Comparison of ENCODE assay signal across 16 mouse cellular contexts in the genomic region with DNA sequence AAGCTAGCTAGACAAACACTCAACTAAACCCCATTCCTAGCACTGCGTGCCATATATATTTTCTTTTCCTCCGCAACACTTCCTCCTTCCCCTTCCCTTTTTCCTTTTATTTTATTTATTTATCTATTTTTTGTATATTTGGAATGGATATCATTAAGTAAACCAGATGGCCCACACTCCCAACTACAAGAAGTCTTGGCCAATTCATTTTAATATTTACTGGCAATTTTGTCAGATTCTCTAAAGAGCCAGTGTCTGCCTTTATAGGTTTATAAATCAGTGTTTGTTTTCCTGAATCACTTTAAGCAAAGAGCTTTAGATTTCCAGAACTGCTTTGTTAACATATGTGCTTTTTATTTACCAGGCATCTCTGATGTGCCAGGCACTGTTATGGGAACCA. TPM values are rescaled to one million over a fixed set of nuclear protein-coding genes. Genes with fewer than 3 reads are reported as not detected.
DNase-seq lines count a peak whose midpoint lies in the region; ATAC-seq and TF ChIP-seq lines count a peak whose summit lies in the region.
"Had no signal": no experiment of that assay in that cellular context is flagged by ENCODE, and none has a peak within 500 bp of the region (broad histone marks: within the 10 kb centered on the region; RNA-seq: fewer than 3 reads in every experiment).

No protein-coding gene starts in this region.

- H3K4me1 ChIP-seq in kidney, embryonic 15.5 days: peaks cover 19% of the 10 kb centered on the region
- peaks cover 6% of the 10 kb centered on the region; the same call in 1 of the 2 replicates for H3K4me1 ChIP-seq in lung, embryonic 16.5 days (replicated peaks; ENCODE audit: control insufficient read depth, insufficient read depth, low read length)
- no peaks in the 10 kb centered on the region for H3K4me1 ChIP-seq in lung, postnatal 0 days (ENCODE audit: insufficient read depth, low read depth, low read length)
- H3K4me1 ChIP-seq in brown adipose tissue, adult 24 weeks (ENCODE audit: control insufficient read depth, insufficient read depth, insufficient read length, low read length): peaks cover 11% of the 10 kb centered on the region; the same call in 1 of the 2 replicates
- H3K4me1 ChIP-seq in forebrain, embryonic 12.5 days: no peaks in the 10 kb centered on the region
- H3K4me1 ChIP-seq: embryonic facial prominence, embryonic 15.5 days; hindbrain, embryonic 15.5 days had no signal

- no peak overlapping the region for H3K4me3 ChIP-seq in kidney, embryonic 15.5 days (replicated peaks)
- no peak overlapping the region for H3K4me3 ChIP-seq in lung, embryonic 16.5 days (ENCODE audit: low read length)
- H3K4me3 ChIP-seq in lung, postnatal 0 days (ENCODE audit: low read depth, low read length): no peak overlapping the region
- no peak overlapping the region for H3K4me3 ChIP-seq in brown adipose tissue, adult 24 weeks (ENCODE audit: insufficient read depth, low read depth, low read length)
- no peak overlapping the region for H3K4me3 ChIP-seq in forebrain, embryonic 12.5 days (replicated peaks)
- H3K4me3 ChIP-seq: embryonic facial prominence, embryonic 15.5 days; hindbrain, embryonic 15.5 days had no signal

- ATAC-seq in kidney, embryonic 15.5 days (replicated peaks; ENCODE audit: low FRiP score): no peak
- ATAC-seq in lung, embryonic 16.5 days (ENCODE audit: low read depth): no peak
- no peak for ATAC-seq in lung, postnatal 0 days
- no peak for ATAC-seq in forebrain, embryonic 12.5 days (ENCODE audit: low FRiP score)
- ATAC-seq: forebrain, embryonic 16.5 days had no signal

- no peaks in the 10 kb centered on the region for H3K27me3 ChIP-seq in kidney, embryonic 15.5 days
- H3K27me3 ChIP-seq in lung, embryonic 16.5 days (ENCODE audit: control insufficient read depth, insufficient read depth, low read depth, low read length): no peaks in the 10 kb centered on the region
- H3K27me3 ChIP-seq in lung, postnatal 0 days (replicated peaks; ENCODE audit: insufficient read depth, low read length): no peaks in the 10 kb centered on the region
- no peaks in the 10 kb centered on the region for H3K27me3 ChIP-seq in forebrain, embryonic 12.5 days
- H3K27me3 ChIP-seq: embryonic facial prominence, embryonic 15.5 days; hindbrain, embryonic 15.5 days had no signal

- 72% methylated on average over 2 of the region's 2 CpGs for WGBS in kidney, embryonic 15.5 days
- 61% methylated on average over 2 of the region's 2 CpGs for WGBS in lung, embryonic 16.5 days
- 66% methylated on average over 2 of the region's 2 CpGs for WGBS in lung, postnatal 0 days
- WGBS in forebrain, embryonic 12.5 days: 91% methylated on average over 2 of the region's 2 CpGs

- H3K27ac ChIP-seq in kidney, embryonic 15.5 days: peak overlapping the region; percentile 63
- H3K27ac ChIP-seq in lung, embryonic 16.5 days (ENCODE audit: low read length): peak overlapping the region; percentile 61
- no peak overlapping the region for H3K27ac ChIP-seq in lung, postnatal 0 days (ENCODE audit: low read length)
- peak overlapping the region; percentile 62; the same call in 1 of the 2 replicates for H3K27ac ChIP-seq in brown adipose tissue, adult 24 weeks (replicated peaks; ENCODE audit: low read depth, low read length)
- no peak overlapping the region for H3K27ac ChIP-seq in forebrain, embryonic 12.5 days
- H3K27ac ChIP-seq: embryonic facial prominence, embryonic 15.5 days; hindbrain, embryonic 15.5 days had no signal

- no peak overlapping the region for H3K4me2 ChIP-seq in kidney, embryonic 15.5 days
- no peak overlapping the region for H3K4me2 ChIP-seq in lung, embryonic 16.5 days (ENCODE audit: low read depth, low read length)
- no peak overlapping the region for H3K4me2 ChIP-seq in lung, postnatal 0 days (replicated peaks; ENCODE audit: low read depth, low read length)
- no peak overlapping the region for H3K4me2 ChIP-seq in forebrain, embryonic 12.5 days
- H3K4me2 ChIP-seq: embryonic facial prominence, embryonic 15.5 days; hindbrain, embryonic 15.5 days had no signal

- H3K9ac ChIP-seq in kidney, embryonic 15.5 days: no peak overlapping the region
- no peak overlapping the region for H3K9ac ChIP-seq in lung, embryonic 16.5 days (ENCODE audit: low read length)
- no peak overlapping the region for H3K9ac ChIP-seq in lung, postnatal 0 days (replicated peaks; ENCODE audit: low read depth)
- no peak overlapping the region for H3K9ac ChIP-seq in forebrain, embryonic 12.5 days
- H3K9ac ChIP-seq: embryonic facial prominence, embryonic 15.5 days; hindbrain, embryonic 15.5 days had no signal

- H3K36me3 ChIP-seq in kidney, embryonic 15.5 days: no peaks in the 10 kb centered on the region
- H3K36me3 ChIP-seq in lung, embryonic 16.5 days (ENCODE audit: control insufficient read depth, insufficient read depth, low read length): no peaks in the 10 kb centered on the region
- H3K36me3 ChIP-seq in lung, postnatal 0 days (ENCODE audit: insufficient read depth, low read length): no peaks in the 10 kb centered on the region
- H3K36me3 ChIP-seq in forebrain, embryonic 12.5 days (replicated peaks): no peaks in the 10 kb centered on the region
- H3K36me3 ChIP-seq: embryonic facial prominence, embryonic 15.5 days; hindbrain, embryonic 15.5 days had no signal

- no peak for TF ChIP-seq EP300 in lung, postnatal 0 days (IDR thresholded peaks at IDR 0.05)

- no peak for DNase-seq in kidney, adult 8-10 months
- no peak for DNase-seq in lung, postnatal 0 days (ENCODE audit: low spot score)
- DNase-seq: adrenal gland, adult 8-10 months; cerebellum, adult 11 months; cerebellum, adult 8-10 months; cerebellum, postnatal 14 days; embryo, embryonic 11 days; gastrocnemius, postnatal 14 days; heart, postnatal 36 days had no signal

- TF ChIP-seq CTCF in lung, postnatal 0 days (IDR thresholded peaks at IDR 0.05): no peak

- no peaks in the 10 kb centered on the region for H3K9me3 ChIP-seq in kidney, embryonic 15.5 days (replicated peaks)
- no peaks in the 10 kb centered on the region for H3K9me3 ChIP-seq in lung, embryonic 16.5 days (ENCODE audit: control insufficient read depth, low read length)
- no peaks in the 10 kb centered on the region for H3K9me3 ChIP-seq in lung, postnatal 0 days (ENCODE audit: low read length)
- no peaks in the 10 kb centered on the region for H3K9me3 ChIP-seq in forebrain, embryonic 12.5 days
- H3K9me3 ChIP-seq: embryonic facial prominence, embryonic 15.5 days; hindbrain, embryonic 15.5 days had no signal

RNA-seq across cellular contexts. Expression of a gene that starts 22.8 kb away (rescaled TPM):
- 288 and 292 TPM in 2 replicates for polyA plus RNA-seq in kidney, embryonic 15.5 days (2015; fragmentation: Nextera tagmentation; extraction: Ambion mirVana)
- 373 and 384 TPM in 2 replicates for polyA plus RNA-seq in lung, embryonic 16.5 days (2015; fragmentation: Nextera tagmentation; extraction: Ambion mirVana)
- 344 and 369 TPM in 2 replicates for polyA plus RNA-seq in lung, postnatal 0 days (2015; fragmentation: Nextera tagmentation; extraction: Ambion mirVana)
- 111 and 122 TPM in 2 replicates for polyA plus RNA-seq in brown adipose tissue, adult 24 weeks (2012; ENCODE audit: insufficient read depth, insufficient read length, missing spikeins)
- polyA plus RNA-seq in forebrain, embryonic 12.5 days (2016; fragmentation: Nextera tagmentation; extraction: Ambion mirVana): 128 and 140 TPM in 2 replicates

Comparison
In these comparisons a context has a peak if more than half of its experiments do, and no peak if none do; other contexts are left out.
1. H3K27ac ChIP-seq: peak in kidney, embryonic 15.5 days (single experiment), lung, embryonic 16.5 days (single experiment) and brown adipose tissue, adult 24 weeks (single experiment); none in lung, postnatal 0 days (single experiment) and forebrain, embryonic 12.5 days (single experiment).